Mouse (Mus musculus) layer of hippocampus, adult 2 months (tissue): ENCODE measurements around the gene Rassf8. TPM values are rescaled to one million over a fixed set of nuclear protein-coding genes. Genes with fewer than 3 reads are reported as not detected.

Source experiments
- DNase-seq, 2 experiments: peaks; one replicate each; pipeline ENCODE4 v3.0.0; 2022; ENCODE audit warnings: low spot score in 2 of 2
- H3K27ac ChIP-seq: fragments of 200-600 bp; 2 replicates; pipeline ENCODE4 v1.8.1; 2022
- H3K4me3 ChIP-seq: fragments of 200-600 bp; 2 replicates; pipeline ENCODE4 v1.8.1; 2022; ENCODE audit warnings: mild to moderate bottlenecking
- CTCF ChIP-seq: fragments of 200-600 bp; conservative IDR thresholded peaks from 2 replicates; pipeline ENCODE4 v1.8.1; 2022; ENCODE audit warnings: antibody characterized with exemption, mild to moderate bottlenecking, moderate library complexity
- total RNA-seq, 2 experiments: library from RNA; stranded (reverse); gene quantifications; 2 replicates each; pipeline ENCODE4 v1.2.3; 2021

Rassf8 gene
- total RNA-seq, 2 experiments from 2014 or later = 25.6 to 26.4 TPM

DNA sequence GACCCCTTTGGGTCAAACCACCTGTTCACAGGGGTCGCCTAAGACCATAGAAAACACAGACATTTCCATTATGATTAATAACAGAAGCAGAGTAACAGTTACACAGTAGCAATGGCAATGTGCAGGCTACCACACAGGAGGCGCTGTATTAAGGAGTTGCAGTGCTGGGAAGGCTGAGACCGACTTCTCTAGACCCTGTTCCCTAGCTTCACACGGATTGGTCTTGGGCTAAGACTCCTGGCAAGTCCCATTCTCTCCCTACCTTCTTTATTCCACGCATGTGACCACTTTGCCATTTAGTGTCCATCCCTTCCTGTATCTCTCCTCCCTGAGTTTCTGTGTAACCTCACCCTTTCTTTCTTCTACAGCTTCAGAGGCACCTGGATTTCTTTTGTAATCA lies 19.6 kb upstream of the Rassf8 start:
- DNase-seq = no peak
- Histone ChIP-seq H3K4me3 (no peak overlapping the region), H3K27ac (no peak overlapping the region)
- TF ChIP-seq CTCF = 0 out of 2 replicates have a peak, but pooled peaks have one; percentile 14

DNA sequence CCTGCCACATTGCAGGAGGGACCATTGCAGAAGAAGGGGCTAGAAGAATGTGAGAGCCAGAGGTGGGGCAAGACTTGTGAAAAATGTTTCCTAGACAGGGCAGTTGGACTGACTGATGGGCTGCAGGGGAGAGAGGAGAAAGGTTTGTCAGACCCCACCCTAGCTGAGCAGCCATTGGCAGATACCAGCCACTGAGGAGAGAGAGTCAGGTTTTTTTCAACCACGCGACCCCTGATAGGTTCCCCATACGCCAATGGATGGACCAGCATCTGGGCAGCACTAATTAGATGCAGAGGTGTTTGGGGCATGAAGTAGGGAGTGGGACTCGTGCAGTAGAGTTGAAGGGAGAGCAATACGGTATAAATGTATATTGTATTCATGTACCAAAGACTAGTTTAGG lies 13.7 kb upstream of the Rassf8 start:
- Histone ChIP-seq H3K27ac (no peak overlapping the region), H3K4me3 (no peak overlapping the region)
- no peak for DNase-seq
- no peak for TF ChIP-seq CTCF

DNA sequence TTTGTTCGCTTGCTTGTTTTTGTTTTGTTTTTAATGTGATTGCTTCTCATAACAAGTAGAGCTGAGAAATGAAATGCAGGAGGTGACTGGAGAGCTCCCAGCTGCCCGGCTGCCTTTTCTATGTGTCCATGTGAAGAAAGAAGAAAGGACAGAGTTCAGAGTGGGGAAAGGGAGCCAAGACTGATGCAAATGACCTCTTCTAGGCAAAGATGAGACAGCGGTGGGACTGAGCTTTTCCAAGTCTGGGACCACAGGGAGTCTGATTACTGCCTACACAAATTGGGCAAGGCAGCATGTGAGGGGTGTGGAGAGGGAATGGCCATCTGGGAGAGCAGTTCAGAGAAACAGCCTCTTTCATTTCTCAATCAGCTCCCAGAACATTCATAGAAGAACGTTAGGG lies 13.3 kb upstream of the Rassf8 start:
- TF ChIP-seq CTCF = no peak
- DNase-seq = no peak
- Histone ChIP-seq H3K4me3 (no peak overlapping the region), H3K27ac (no peak overlapping the region)

DNA sequence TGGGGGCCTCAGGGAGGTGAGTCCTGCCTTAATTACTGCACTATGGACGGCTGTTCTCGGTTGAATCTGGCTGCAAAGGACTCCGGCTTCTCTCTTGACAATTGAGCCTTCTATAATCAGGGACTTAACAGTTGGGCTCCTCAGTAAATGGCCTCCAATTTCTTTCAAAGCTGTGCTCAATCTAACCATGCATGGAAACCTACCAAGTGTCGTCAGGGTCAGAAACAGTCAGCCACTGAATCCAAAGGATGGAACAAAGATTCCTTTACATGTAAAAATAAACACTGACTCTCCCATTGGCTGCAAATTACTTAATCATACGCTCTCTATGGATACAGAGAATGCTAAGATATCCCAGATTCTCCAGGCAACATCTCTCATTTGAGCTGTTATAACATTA lies 12.6 kb upstream of the Rassf8 start:
- DNase-seq = no peak
- Histone ChIP-seq H3K27ac (no peak overlapping the region; the same call in 1 of the 2 replicates), H3K4me3 (no peak overlapping the region)
- no peak for TF ChIP-seq CTCF

DNA sequence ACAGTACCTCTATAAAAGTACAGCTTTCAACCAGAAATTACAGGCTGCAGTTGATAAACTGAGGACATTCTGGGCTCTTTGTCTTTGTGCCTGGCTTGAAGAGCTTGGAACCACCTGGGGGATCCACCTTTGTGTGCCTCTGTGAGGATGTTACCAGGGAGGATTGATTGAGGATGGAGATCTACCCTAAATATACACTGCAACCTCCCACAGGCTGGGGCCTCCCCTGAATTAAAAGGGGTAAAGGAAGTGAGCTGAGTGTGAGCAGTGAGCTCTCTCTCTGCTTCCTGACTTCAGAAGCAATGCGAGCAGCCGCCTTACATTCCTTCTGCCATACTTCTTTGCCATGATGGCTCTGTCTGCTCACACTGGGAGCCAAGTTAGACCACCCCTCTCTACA lies 10.4 kb upstream of the Rassf8 start:
- TF ChIP-seq CTCF = no peak
- Histone ChIP-seq H3K27ac (no peak overlapping the region), H3K4me3 (no peak overlapping the region)
- no peak for DNase-seq

DNA sequence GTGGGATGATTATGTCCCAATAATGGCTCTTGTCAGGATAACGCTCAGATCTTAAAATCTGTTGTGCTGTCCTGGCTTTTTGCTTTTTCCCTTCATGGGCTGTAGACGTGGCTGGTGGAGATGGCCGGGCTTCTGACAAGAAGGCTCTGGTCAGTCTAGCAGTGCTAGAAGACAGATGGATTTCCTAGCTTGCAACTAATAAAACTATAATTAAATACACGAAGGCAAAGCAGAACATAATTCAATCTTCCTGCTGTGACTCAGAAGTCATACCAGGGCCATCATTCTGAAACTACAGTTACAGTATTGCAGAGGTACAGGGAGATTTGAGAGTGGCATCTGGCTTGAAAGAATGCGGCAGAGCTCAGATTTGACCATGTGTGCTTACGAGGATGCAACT lies 7.3 kb upstream of the Rassf8 start:
- Histone ChIP-seq H3K27ac (no peak overlapping the region), H3K4me3 (no peak overlapping the region)
- DNase-seq = no peak
- TF ChIP-seq CTCF = no peak

DNA sequence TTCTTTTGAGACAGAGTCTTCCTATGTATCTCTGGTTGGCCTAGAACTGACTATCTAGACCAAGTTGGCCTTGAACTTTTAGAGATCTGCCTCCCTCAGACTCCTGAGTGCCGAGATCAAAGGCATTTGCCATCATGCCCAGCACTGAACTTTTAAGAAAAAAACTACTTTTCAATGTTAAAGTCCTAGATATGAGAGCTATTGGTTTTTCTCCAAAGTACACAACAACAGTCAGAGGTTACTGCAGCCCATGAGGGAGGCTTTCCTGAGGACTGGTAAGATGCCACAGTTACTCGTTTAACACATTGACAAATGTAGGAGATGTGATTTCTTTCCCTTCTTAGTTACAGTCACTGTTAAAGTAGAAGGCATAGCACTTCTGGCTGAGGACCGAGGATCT lies 6.5 kb upstream of the Rassf8 start:
- Histone ChIP-seq H3K27ac (no peak overlapping the region), H3K4me3 (no peak overlapping the region)
- TF ChIP-seq CTCF = no peak
- no peak for DNase-seq

DNA sequence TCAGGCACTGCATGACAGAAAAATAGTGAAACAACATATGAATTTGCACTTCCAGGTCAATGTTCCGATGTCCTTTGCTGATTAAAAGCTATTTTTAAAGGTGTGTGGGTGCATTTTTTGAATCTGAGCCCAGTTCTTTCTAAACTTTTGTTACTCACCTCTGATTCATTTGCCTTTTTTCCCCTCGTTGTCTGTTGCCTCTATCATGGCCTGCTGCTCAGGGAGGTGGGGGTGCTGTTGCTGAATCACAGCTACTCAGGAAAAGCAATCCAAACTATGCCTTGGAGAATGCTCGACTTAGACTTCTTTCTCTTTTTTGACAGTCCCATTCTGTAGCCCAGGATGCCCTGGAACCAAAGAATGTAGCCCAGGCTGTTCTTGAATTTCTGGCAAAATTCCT lies 1.3 kb upstream of the Rassf8 start:
- H3K27ac ChIP-seq = peak overlapping the region; percentile 19; the same call in 1 of the 2 replicates
- no peak for DNase-seq
- H3K4me3 ChIP-seq = no peak overlapping the region
- TF ChIP-seq CTCF = no peak

DNA sequence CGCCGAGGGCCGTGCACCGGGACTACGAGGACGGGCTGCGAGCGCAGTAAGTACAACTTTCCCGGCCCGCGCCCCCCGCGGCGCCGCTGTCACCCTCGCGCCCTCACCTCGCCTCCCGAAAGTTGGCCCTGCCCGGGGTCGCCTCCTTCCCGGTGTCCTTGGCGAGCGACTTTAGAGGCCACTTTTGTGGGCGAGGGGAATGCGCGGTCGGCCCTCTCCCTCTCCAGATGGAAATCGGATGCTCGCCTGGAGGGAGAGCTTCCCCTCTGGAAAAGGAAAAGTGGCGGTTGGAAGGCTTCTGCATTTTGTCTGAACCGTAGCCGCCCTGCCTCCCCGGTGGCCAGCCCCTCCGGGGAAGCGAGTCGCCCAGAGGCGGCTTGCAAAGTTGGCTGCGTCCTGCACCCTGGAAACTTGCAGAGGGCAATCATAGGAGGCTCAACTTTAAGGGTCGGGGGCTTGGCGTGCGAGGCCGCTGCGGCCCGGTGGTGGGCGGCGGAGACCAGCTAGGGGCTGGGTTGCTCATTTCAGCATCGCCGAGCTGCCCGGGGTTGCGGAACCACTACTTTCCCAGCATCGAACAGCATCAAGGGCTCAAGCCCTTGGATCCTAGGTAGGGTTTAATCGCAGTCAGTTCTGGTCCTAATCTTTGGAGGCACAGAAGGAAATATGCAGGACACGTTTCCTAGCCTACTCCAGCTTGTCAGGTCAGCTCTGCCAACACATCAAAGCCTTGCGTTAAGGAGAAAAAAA lies 548 bp downstream of the Rassf8 start:
- Histone ChIP-seq H3K27ac (peak overlapping the region; percentile 87), H3K4me3 (peak overlapping the region; percentile 87)
- DNase-seq = no peak
- TF ChIP-seq CTCF = no peak

DNA sequence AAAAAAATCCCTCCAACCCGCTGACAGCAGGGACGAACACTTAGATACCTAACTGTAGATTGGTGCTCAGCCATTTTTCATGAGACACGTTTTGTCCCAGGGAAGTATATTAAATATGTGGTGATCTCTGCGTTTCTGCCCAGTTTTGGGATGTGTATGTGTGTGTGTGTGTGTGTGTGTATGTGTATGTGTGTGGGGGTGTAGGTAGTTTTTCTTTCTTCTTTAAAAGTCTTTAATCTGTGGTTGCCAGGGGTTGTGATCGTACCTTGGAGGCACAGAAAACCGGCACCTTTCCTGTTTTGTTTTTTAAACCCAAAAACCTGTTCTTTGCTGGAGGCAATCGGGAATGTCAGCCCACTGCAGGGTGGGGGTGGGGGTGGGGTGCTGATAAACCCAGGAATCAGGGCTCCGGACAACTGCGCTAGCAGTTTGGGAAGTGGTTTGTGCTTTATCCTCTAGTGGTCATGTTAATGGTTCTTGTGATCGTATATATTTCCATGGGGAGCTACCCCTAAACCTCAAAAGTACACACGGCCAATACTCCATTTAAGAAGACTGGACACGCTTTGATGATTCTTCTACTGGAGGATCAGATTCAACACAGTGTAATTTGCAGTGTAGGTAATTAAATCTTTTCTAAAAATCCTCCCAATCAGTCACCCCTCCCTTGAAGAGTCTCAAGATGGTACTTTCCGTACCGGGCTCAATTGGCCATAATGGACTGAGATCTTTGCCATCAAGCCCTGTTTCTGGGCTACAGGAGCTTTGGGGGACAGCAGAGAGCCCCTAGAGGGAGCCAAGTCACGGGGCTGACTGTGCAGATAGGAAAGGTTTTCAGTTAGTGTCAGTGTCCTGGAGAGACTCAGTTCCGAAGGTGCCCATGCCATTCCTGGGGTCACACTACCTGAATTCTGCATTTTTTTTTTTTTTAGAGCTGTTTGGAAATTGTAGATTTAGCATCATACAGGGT lies 1.4 kb downstream of the Rassf8 start:
- Histone ChIP-seq H3K27ac (peak overlapping the region; percentile 87; the same call in 1 of the 2 replicates), H3K4me3 (peak overlapping the region; percentile 87)
- peak; percentile 61 for TF ChIP-seq CTCF
- DNase-seq = no peak

DNA sequence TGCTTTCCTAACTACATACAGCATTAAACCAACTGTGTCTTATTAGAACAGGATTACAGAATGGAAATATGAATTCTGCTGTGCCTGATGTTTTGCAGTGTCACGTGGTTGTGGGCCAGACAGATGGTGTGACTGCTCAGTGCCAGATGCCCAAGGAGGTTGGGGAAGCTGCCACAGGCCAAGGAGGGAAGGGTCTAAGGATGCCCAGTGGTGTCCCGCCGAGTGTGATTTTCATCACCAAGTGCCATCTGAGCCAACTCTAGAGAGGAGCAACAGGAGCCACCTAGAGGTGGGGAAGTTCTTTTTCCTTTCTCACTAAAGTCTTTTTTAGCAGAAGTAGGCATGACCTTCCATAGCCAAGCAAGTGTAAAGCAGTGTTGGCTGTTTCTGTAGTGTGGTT lies 3.8 kb downstream of the Rassf8 start:
- DNase-seq = no peak
- Histone ChIP-seq H3K4me3 (no peak overlapping the region), H3K27ac (no peak overlapping the region)
- peak; percentile 49 for TF ChIP-seq CTCF

DNA sequence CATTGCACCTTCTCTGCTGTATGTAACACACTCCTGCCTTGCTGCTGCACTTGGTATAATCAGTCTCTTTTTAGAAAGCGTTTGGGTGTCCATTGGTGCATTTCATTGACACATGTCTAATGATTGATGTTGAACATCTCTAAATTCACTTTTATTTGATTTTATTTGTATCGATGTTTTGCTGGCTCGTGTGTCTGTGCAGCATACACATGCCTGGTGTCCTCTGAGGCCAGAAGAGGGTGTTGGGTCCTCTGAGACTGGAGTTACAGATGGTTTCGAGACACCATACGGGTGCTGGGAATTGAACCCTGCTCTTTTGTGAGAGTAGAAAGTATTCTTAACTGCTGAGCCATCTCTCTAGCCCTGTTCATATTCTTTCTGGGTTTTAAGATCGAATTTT lies 6.7 kb downstream of the Rassf8 start:
- Histone ChIP-seq H3K4me3 (no peak overlapping the region), H3K27ac (no peak overlapping the region)
- no peak for TF ChIP-seq CTCF
- no peak for DNase-seq

DNA sequence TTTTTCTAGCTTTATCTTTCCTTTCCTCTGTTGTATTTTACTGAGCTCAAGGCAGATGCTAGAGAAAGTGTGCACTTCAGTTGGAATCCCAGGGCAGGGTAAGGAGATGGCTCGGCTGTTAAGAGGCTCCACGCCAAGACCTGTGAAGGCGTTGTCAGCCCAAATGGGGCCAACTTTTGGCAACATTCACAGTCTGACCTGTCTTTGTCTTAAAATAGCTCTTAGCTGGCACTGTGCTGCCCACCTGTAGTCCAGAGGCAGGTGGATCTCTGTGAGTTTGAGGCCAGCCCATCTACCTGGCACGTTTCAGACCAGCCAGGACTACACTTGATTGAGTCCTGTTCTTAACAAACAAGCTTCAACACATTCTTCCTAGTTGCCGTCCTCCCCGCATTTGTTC lies 7.9 kb downstream of the Rassf8 start:
- no peak for DNase-seq
- no peak overlapping the region for H3K4me3 ChIP-seq
- H3K27ac ChIP-seq = no peak overlapping the region
- no peak for TF ChIP-seq CTCF
